Mouse (Mus musculus): ENCODE measurements around the gene Rhox2f. TPM values are rescaled to one million over a fixed set of nuclear protein-coding genes. Genes with fewer than 3 reads are reported as not detected.
"Not testable (repeated sequence)": the region's sequence is repeated elsewhere in the genome, so short reads cannot be mapped to it uniquely, and the experiment has no call there.

Rhox2f gene
- not detected in 2 replicates for total RNA-seq (2012; rRNA removed)

- DNase-seq (ENCODE audit: low read depth, low spot score); in situ Hi-C loops (cut with MboI; ENCODE audit: low sequenced_read_pairs in 2 of 2, unreplicated experiment in 2 of 2); H3K9me3 ChIP-seq (ENCODE audit: control insufficient read depth, insufficient read depth, low read depth, low read length); H3K27ac ChIP-seq (ENCODE audit: insufficient read depth, low read depth, low read length, poor library complexity, severe bottlenecking); H3K36me3 ChIP-seq (ENCODE audit: control insufficient read depth, insufficient read depth, low read length, poor library complexity, severe bottlenecking); H3K4me1 ChIP-seq (ENCODE audit: control insufficient read depth in 2 of 2, insufficient read depth in 2 of 2, low read length in 2 of 2, poor library complexity in 1 of 2); H3K9ac ChIP-seq (ENCODE audit: insufficient read depth, low read depth, low read length, poor library complexity, severe bottlenecking); H3K4me3 ChIP-seq (ENCODE audit: insufficient read depth in 1 of 2, low read depth in 1 of 2, low read length in 2 of 2, poor library complexity in 1 of 2, severe bottlenecking in 1 of 2): not testable (repeated sequence)
Observed at GRCm38 (mm10) chrX:37571105-37571504, at the start of gene Rhox2f. Gene Rhox2f (plus strand): TSS chrX:37571405.

GRCm38 (mm10) chrX:37530152-37530551 lies 41.1 kb upstream of the Rhox2f start, which contains the start of gene Rhox2e:
Gene Rhox2e (plus strand): TSS chrX:37530452.
- DNase-seq (ENCODE audit: low read depth, low spot score); H3K36me3 ChIP-seq (ENCODE audit: control insufficient read depth, insufficient read depth, low read length, poor library complexity, severe bottlenecking); H3K9me3 ChIP-seq (ENCODE audit: control insufficient read depth, insufficient read depth, low read depth, low read length); H3K27ac ChIP-seq (ENCODE audit: insufficient read depth, low read depth, low read length, poor library complexity, severe bottlenecking); H3K4me1 ChIP-seq (ENCODE audit: control insufficient read depth in 2 of 2, insufficient read depth in 2 of 2, low read length in 2 of 2, poor library complexity in 1 of 2); in situ Hi-C loops (cut with MboI; ENCODE audit: low sequenced_read_pairs in 2 of 2, unreplicated experiment in 2 of 2); H3K9ac ChIP-seq (ENCODE audit: insufficient read depth, low read depth, low read length, poor library complexity, severe bottlenecking); H3K4me3 ChIP-seq (ENCODE audit: insufficient read depth in 1 of 2, low read depth in 1 of 2, low read length in 2 of 2, poor library complexity in 1 of 2, severe bottlenecking in 1 of 2): not testable (repeated sequence)

GRCm38 (mm10) chrX:37541719-37542118 lies 29.5 kb upstream of the Rhox2f start, which contains the start of gene Rhox3e:
Gene Rhox3e (plus strand): TSS chrX:37542019.
- H3K4me3 ChIP-seq (ENCODE audit: insufficient read depth in 1 of 2, low read depth in 1 of 2, low read length in 2 of 2, poor library complexity in 1 of 2, severe bottlenecking in 1 of 2); H3K4me1 ChIP-seq (ENCODE audit: control insufficient read depth in 2 of 2, insufficient read depth in 2 of 2, low read length in 2 of 2, poor library complexity in 1 of 2); DNase-seq (ENCODE audit: low read depth, low spot score); in situ Hi-C loops (cut with MboI; ENCODE audit: low sequenced_read_pairs in 2 of 2, unreplicated experiment in 2 of 2); H3K27ac ChIP-seq (ENCODE audit: insufficient read depth, low read depth, low read length, poor library complexity, severe bottlenecking); H3K36me3 ChIP-seq (ENCODE audit: control insufficient read depth, insufficient read depth, low read length, poor library complexity, severe bottlenecking); H3K9ac ChIP-seq (ENCODE audit: insufficient read depth, low read depth, low read length, poor library complexity, severe bottlenecking); H3K9me3 ChIP-seq (ENCODE audit: control insufficient read depth, insufficient read depth, low read depth, low read length): not testable (repeated sequence)

- H3K4me1 ChIP-seq (ENCODE audit: control insufficient read depth in 2 of 2, insufficient read depth in 2 of 2, low read length in 2 of 2, poor library complexity in 1 of 2); H3K9me3 ChIP-seq (ENCODE audit: control insufficient read depth, insufficient read depth, low read depth, low read length); H3K9ac ChIP-seq (ENCODE audit: insufficient read depth, low read depth, low read length, poor library complexity, severe bottlenecking); H3K4me3 ChIP-seq (ENCODE audit: insufficient read depth in 1 of 2, low read depth in 1 of 2, low read length in 2 of 2, poor library complexity in 1 of 2, severe bottlenecking in 1 of 2); H3K36me3 ChIP-seq (ENCODE audit: control insufficient read depth, insufficient read depth, low read length, poor library complexity, severe bottlenecking); DNase-seq (ENCODE audit: low read depth, low spot score); H3K27ac ChIP-seq (ENCODE audit: insufficient read depth, low read depth, low read length, poor library complexity, severe bottlenecking); in situ Hi-C loops (cut with MboI; ENCODE audit: low sequenced_read_pairs in 2 of 2, unreplicated experiment in 2 of 2): not testable (repeated sequence)
Observed at GRCm38 (mm10) chrX:37557112-37557511, 14.1 kb upstream of the Rhox2f start, which contains the start of gene Rhox4e. Gene Rhox4e (plus strand): TSS chrX:37557412.

GRCm38 (mm10) chrX:37572638-37573037 lies 1.4 kb downstream of the Rhox2f start:
- DNase-seq (ENCODE audit: low read depth, low spot score); H3K9me3 ChIP-seq (ENCODE audit: control insufficient read depth, insufficient read depth, low read depth, low read length); H3K36me3 ChIP-seq (ENCODE audit: control insufficient read depth, insufficient read depth, low read length, poor library complexity, severe bottlenecking); H3K9ac ChIP-seq (ENCODE audit: insufficient read depth, low read depth, low read length, poor library complexity, severe bottlenecking); H3K4me3 ChIP-seq (ENCODE audit: insufficient read depth in 1 of 2, low read depth in 1 of 2, low read length in 2 of 2, poor library complexity in 1 of 2, severe bottlenecking in 1 of 2); H3K4me1 ChIP-seq (ENCODE audit: control insufficient read depth in 2 of 2, insufficient read depth in 2 of 2, low read length in 2 of 2, poor library complexity in 1 of 2); in situ Hi-C loops (cut with MboI; ENCODE audit: low sequenced_read_pairs in 2 of 2, unreplicated experiment in 2 of 2); H3K27ac ChIP-seq (ENCODE audit: insufficient read depth, low read depth, low read length, poor library complexity, severe bottlenecking): not testable (repeated sequence)

GRCm38 (mm10) chrX:37580692-37581091 lies 9.5 kb downstream of the Rhox2f start, which contains the start of gene Rhox3f:
Gene Rhox3f (plus strand): TSS chrX:37580992.
- DNase-seq (ENCODE audit: low read depth, low spot score); H3K27ac ChIP-seq (ENCODE audit: insufficient read depth, low read depth, low read length, poor library complexity, severe bottlenecking); H3K36me3 ChIP-seq (ENCODE audit: control insufficient read depth, insufficient read depth, low read length, poor library complexity, severe bottlenecking); H3K4me3 ChIP-seq (ENCODE audit: insufficient read depth in 1 of 2, low read depth in 1 of 2, low read length in 2 of 2, poor library complexity in 1 of 2, severe bottlenecking in 1 of 2); H3K4me1 ChIP-seq (ENCODE audit: control insufficient read depth in 2 of 2, insufficient read depth in 2 of 2, low read length in 2 of 2, poor library complexity in 1 of 2); H3K9me3 ChIP-seq (ENCODE audit: control insufficient read depth, insufficient read depth, low read depth, low read length); in situ Hi-C loops (cut with MboI; ENCODE audit: low sequenced_read_pairs in 2 of 2, unreplicated experiment in 2 of 2); H3K9ac ChIP-seq (ENCODE audit: insufficient read depth, low read depth, low read length, poor library complexity, severe bottlenecking): not testable (repeated sequence)

GRCm38 (mm10) chrX:37607604-37608003 lies 36.4 kb downstream of the Rhox2f start, which contains the start of gene Rhox4f:
Gene Rhox4f (minus strand): TSS chrX:37607704.
- H3K27ac ChIP-seq (ENCODE audit: insufficient read depth, low read depth, low read length, poor library complexity, severe bottlenecking); H3K9ac ChIP-seq (ENCODE audit: insufficient read depth, low read depth, low read length, poor library complexity, severe bottlenecking); H3K4me3 ChIP-seq (ENCODE audit: insufficient read depth in 1 of 2, low read depth in 1 of 2, low read length in 2 of 2, poor library complexity in 1 of 2, severe bottlenecking in 1 of 2); DNase-seq (ENCODE audit: low read depth, low spot score); H3K9me3 ChIP-seq (ENCODE audit: control insufficient read depth, insufficient read depth, low read depth, low read length); H3K4me1 ChIP-seq (ENCODE audit: control insufficient read depth in 2 of 2, insufficient read depth in 2 of 2, low read length in 2 of 2, poor library complexity in 1 of 2); in situ Hi-C loops (cut with MboI; ENCODE audit: low sequenced_read_pairs in 2 of 2, unreplicated experiment in 2 of 2); H3K36me3 ChIP-seq (ENCODE audit: control insufficient read depth, insufficient read depth, low read length, poor library complexity, severe bottlenecking): not testable (repeated sequence)
